Mouse (Mus musculus) retina, postnatal 7 days (tissue): ENCODE data around the gene Atoh1.

ENCODE experiments used
- DNase-seq: peaks from one replicate; pipeline ENCODE4 v3.0.0-alpha.2; 2012; ENCODE audit warnings: low read depth, low spot score

Gene Atoh1

GRCm38 (mm10) chr6:64728499-64729198, at the start of gene Atoh1:
Gene Atoh1, plus strand, starts transcription at chr6:64729125.
- no peak for DNase-seq

GRCm38 (mm10) chr6:64683974-64684373, 45.0 kb upstream of the Atoh1 start:
- DNase-seq: no peak

DNA sequence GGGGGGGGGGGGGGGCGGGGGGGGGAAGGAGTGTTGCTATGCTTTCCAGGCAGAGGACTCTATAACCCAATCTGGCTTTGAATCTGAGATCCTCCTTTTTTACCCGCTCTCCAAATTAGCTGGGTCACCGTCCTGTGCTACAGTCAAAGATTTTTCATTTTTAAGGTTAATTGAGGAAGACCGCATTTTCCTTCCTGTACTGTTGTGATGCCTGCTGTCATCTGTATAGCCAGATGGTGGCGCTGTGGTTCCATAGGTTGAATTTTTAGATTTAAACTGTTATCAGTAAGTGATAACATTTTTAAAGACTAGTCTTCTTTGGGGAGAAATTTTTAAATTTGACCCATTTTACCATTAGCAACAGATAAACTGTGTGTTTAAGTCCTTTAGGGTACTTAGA, 44.0 kb upstream of the Atoh1 start:
- peak; percentile 16 for DNase-seq

- DNase-seq: no peak
These were observed 40.6 kb upstream of the Atoh1 start for GRCm38 (mm10) chr6:64688181-64688944.

GRCm38 (mm10) chr6:64694688-64695087, 34.2 kb upstream of the Atoh1 start:
- DNase-seq: no peak

- DNase-seq: no peak
These were observed 25.3 kb upstream of the Atoh1 start for GRCm38 (mm10) chr6:64703659-64704058.

DNA sequence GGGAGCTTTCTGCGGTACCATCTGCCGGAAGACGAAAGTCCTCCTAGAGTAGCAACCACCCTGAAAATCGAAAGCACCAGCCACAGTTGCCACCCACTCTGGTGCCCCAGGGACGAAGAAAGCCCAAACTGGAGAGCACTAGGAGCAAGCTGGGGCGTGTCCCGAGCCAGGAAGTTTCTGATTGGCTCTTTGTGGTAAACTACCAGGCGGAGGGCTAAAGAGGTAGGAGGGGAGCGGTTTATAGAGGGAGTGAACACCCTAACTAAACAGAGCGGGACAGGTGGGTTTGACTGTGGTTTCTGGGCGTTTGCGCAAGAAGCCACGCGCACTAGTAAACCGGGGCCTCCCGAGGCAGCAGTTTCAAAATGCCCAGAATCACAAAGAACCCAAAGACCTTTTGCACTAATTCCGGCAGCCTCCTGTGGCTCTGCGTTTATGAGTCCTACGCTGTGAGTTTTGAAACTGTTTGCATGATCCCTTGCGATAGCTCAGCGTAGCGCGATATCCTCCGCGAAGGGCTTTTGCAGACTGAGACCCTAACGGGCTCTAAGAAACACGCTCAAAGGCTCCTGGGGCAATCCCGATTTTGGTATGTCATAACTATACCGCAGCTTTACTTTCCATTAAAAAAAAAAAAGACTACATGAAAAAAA, 1.0 kb upstream of the Atoh1 start:
- no peak for DNase-seq

DNA sequence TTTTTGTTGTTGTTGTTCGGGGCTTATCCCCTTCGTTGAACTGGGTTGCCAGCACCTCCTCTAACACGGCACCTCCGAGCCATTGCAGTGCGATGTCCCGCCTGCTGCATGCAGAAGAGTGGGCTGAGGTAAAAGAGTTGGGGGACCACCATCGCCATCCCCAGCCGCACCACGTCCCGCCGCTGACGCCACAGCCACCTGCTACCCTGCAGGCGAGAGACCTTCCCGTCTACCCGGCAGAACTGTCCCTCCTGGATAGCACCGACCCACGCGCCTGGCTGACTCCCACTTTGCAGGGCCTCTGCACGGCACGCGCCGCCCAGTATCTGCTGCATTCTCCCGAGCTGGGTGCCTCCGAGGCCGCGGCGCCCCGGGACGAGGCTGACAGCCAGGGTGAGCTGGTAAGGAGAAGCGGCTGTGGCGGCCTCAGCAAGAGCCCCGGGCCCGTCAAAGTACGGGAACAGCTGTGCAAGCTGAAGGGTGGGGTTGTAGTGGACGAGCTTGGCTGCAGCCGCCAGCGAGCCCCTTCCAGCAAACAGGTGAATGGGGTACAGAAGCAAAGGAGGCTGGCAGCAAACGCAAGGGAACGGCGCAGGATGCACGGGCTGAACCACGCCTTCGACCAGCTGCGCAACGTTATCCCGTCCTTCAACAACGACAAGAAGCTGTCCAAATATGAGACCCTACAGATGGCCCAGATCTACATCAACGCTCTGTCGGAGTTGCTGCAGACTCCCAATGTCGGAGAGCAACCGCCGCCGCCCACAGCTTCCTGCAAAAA, 496 bp downstream of the Atoh1 start:
- no peak for DNase-seq

GRCm38 (mm10) chr6:64730030-64730429, 1.1 kb downstream of the Atoh1 start:
- no peak for DNase-seq

- no peak for DNase-seq
These were observed 1.6 kb downstream of the Atoh1 start for GRCm38 (mm10) chr6:64730506-64731020.

- no peak for DNase-seq
These were observed 2.2 kb downstream of the Atoh1 start for GRCm38 (mm10) chr6:64731126-64731525.

- no peak for DNase-seq
These were observed 2.8 kb downstream of the Atoh1 start for GRCm38 (mm10) chr6:64731621-64732320.

DNA sequence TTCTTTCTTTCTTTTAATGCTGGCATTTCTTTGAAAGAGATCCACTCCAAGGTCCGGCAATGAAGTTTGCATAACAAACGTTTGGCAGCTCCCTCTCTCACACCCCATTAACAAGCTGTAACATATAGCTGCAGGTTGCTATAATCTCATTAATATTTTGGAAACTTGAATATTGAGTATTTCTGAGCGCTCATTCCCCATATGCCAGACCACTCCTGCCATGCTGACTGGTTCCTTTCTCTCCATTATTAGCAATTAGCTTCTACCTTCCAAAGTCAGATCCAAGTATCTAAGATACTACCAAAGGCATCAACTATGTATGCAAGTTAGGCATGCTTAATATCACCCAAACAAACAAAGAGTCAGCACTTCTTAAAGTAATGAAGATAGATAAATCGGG, 4.4 kb downstream of the Atoh1 start:
- DNase-seq: no peak

- DNase-seq: no peak
These were observed 5.8 kb downstream of the Atoh1 start for GRCm38 (mm10) chr6:64734441-64735320.

DNA sequence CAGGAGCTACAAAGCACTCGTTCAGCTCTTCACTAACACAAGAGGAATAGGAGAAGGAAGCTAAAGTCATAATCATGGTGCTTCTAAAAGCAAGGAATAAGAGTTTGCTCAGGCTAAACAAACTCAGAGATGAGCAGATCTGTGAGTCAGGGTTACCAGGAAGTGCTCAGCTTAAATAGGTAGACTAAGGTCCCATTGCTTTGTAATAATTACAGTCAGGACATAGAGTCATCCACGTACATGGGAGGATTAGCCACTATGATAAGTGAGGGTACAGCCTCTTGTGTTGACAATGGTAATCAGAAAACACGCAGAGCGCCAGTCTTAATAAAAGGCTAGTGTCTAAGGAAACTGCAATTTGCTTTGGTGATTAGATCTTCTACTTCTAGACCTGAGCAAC, 7.4 kb downstream of the Atoh1 start:
- DNase-seq: no peak

GRCm38 (mm10) chr6:64742915-64743489, 14.1 kb downstream of the Atoh1 start:
- no peak for DNase-seq

DNA sequence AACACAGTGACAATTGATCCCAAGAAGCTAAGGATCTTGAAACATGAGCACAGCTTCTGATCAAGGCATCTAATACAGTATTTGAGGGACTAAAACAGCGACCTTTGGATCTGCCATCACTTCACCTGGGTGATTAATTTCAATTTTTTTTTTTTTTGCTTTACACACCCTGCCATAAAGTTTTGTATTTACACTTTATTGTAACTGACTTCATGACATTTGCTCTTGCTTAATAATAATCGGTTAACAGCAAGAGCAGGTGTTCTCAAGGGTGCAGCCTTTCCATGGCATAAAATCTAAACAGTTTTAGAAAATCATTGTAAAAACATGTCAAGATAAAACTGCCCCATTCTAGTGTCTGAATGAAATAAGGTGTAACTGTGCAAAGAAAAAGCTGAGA, 25.6 kb downstream of the Atoh1 start:
- no peak for DNase-seq

DNA sequence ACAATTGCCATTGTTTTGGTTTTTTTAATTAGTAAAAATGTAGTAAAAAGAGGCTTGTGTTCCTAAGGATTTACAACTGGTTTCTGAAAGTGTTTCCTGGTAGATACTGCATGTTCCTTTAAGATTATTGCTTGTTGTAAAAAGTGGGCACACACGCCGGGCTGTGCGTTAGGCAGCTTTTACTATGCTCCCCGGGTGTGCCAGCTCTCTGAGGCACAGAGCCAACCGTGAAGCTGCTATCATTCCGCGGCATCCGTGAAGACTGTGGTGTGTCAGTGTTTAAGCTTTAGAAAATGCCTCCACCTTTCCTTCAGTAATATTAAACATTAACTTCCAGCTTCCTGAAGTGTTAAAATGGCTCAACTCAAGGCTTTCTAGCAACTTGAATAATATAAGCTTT, 35.0 kb downstream of the Atoh1 start:
- no peak for DNase-seq

DNA sequence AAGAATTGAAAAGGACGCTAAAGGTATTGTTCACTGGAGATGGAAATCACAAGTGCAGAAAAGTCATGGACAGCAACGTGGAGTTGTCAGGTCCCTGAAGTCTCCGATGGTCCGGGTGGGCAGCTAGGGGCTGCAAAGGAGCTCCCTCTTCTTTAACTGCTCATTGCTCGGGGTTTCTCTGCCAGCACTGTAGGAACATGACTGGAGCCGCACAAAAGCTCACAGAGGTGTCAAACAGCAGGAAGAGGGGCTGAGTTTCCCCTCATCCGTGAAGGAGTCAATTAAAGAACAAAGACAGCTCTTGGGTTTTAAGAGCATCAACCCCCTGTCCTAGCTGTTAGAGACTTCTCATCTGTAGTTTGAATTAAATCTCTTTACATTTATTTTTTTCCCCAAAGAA, 44.5 kb downstream of the Atoh1 start:
- DNase-seq: no peak
